Mouse (Mus musculus): ENCODE results near the gene Iqca.

Gene Iqca

GRCm38 (mm10) chr1:90153099-90153744, at the start of gene Iqca:
Gene Iqca, minus strand, starts transcription at chr1:90153401.
- TF ChIP-seq POU5F1 (IDR thresholded peaks at IDR 0.05; ENCODE audit: borderline replicate concordance, low read length) (no peak), CTCF (conservative IDR thresholded peaks at IDR 0.05; ENCODE audit: low read length) (no peak; the same call in 1 of the 2 replicates), NANOG (IDR thresholded peaks at IDR 0.05; ENCODE audit: borderline replicate concordance, low read length) (no peak)
- H3K4me3 ChIP-seq (replicated peaks; ENCODE audit: low read length), result peak within 1 kb of the TSS; percentile 48

GRCm38 (mm10) chr1:90202207-90202978, 49.2 kb upstream of the Iqca start:
- no peaks in the 10 kb centered on the region; the same call in 1 of the 2 replicates for H3K27me3 ChIP-seq (ENCODE audit: insufficient read depth, low read length)
- no peaks in the 10 kb centered on the region for H3K9me3 ChIP-seq (ENCODE audit: low read length)
- H3K4me1 ChIP-seq (replicated peaks; ENCODE audit: low read depth, low read length), result peaks cover 49% of the 10 kb centered on the region
- no peaks in the 10 kb centered on the region for H3K36me3 ChIP-seq (ENCODE audit: insufficient read depth, low read length)
- peak overlapping the region; percentile 75 for H3K4me3 ChIP-seq (replicated peaks; ENCODE audit: low read length)
- TF ChIP-seq POU5F1 (IDR thresholded peaks at IDR 0.05; ENCODE audit: borderline replicate concordance, low read length), result no peak
- TF ChIP-seq NANOG (IDR thresholded peaks at IDR 0.05; ENCODE audit: borderline replicate concordance, low read length), result no peak
- TF ChIP-seq CTCF (conservative IDR thresholded peaks at IDR 0.05; ENCODE audit: low read length), result no peak

More at GRCm38 (mm10) chr1:90153099-90153744, at the start of gene Iqca:
- Histone ChIP-seq H3K36me3 (ENCODE audit: insufficient read depth, low read length) (no peaks in the 10 kb centered on the region), H3K4me1 (replicated peaks; ENCODE audit: low read depth, low read length) (peaks cover 19% of the 10 kb centered on the region), H3K27me3 (ENCODE audit: insufficient read depth, low read length) (peaks cover 53% of the 10 kb centered on the region), H3K9me3 (ENCODE audit: low read length) (peaks cover 4% of the 10 kb centered on the region; the same call in 1 of the 2 replicates)

- Histone ChIP-seq H3K27me3 (ENCODE audit: insufficient read depth, low read length) (no peaks in the 10 kb centered on the region; the same call in 1 of the 2 replicates), H3K4me3 (replicated peaks; ENCODE audit: low read length) (peak overlapping the region; percentile 75; the same call in 1 of the 2 replicates), H3K4me1 (replicated peaks; ENCODE audit: low read depth, low read length) (peaks cover 45% of the 10 kb centered on the region), H3K36me3 (ENCODE audit: insufficient read depth, low read length) (no peaks in the 10 kb centered on the region), H3K9me3 (ENCODE audit: low read length) (no peaks in the 10 kb centered on the region)
- no peak for TF ChIP-seq CTCF (conservative IDR thresholded peaks at IDR 0.05; ENCODE audit: low read length)
- TF ChIP-seq NANOG (IDR thresholded peaks at IDR 0.05; ENCODE audit: borderline replicate concordance, low read length), result no peak
- TF ChIP-seq POU5F1 (IDR thresholded peaks at IDR 0.05; ENCODE audit: borderline replicate concordance, low read length), result no peak
These were observed 48.5 kb upstream of the Iqca start for GRCm38 (mm10) chr1:90201655-90202054.

- no peaks in the 10 kb centered on the region for H3K36me3 ChIP-seq (ENCODE audit: insufficient read depth, low read length)
- no peaks in the 10 kb centered on the region for H3K9me3 ChIP-seq (ENCODE audit: low read length)
- TF ChIP-seq CTCF (conservative IDR thresholded peaks at IDR 0.05; ENCODE audit: low read length) (no peak), NANOG (IDR thresholded peaks at IDR 0.05; ENCODE audit: borderline replicate concordance, low read length) (no peak), POU5F1 (IDR thresholded peaks at IDR 0.05; ENCODE audit: borderline replicate concordance, low read length) (no peak)
- H3K27me3 ChIP-seq (ENCODE audit: insufficient read depth, low read length), result no peaks in the 10 kb centered on the region
- H3K4me1 ChIP-seq (replicated peaks; ENCODE audit: low read depth, low read length), result peaks cover 45% of the 10 kb centered on the region
- H3K4me3 ChIP-seq (replicated peaks; ENCODE audit: low read length), result no peak overlapping the region
These were observed 48.0 kb upstream of the Iqca start for GRCm38 (mm10) chr1:90201246-90201645.

- Histone ChIP-seq H3K9me3 (ENCODE audit: low read length) (no peaks in the 10 kb centered on the region), H3K36me3 (ENCODE audit: insufficient read depth, low read length) (no peaks in the 10 kb centered on the region), H3K27me3 (ENCODE audit: insufficient read depth, low read length) (peaks cover 19% of the 10 kb centered on the region), H3K4me3 (replicated peaks; ENCODE audit: low read length) (no peak overlapping the region), H3K4me1 (replicated peaks; ENCODE audit: low read depth, low read length) (peaks cover 26% of the 10 kb centered on the region)
- no peak for TF ChIP-seq NANOG (IDR thresholded peaks at IDR 0.05; ENCODE audit: borderline replicate concordance, low read length)
- TF ChIP-seq CTCF (conservative IDR thresholded peaks at IDR 0.05; ENCODE audit: low read length), result no peak
- TF ChIP-seq POU5F1 (IDR thresholded peaks at IDR 0.05; ENCODE audit: borderline replicate concordance, low read length), result no peak
These were observed 35.8 kb upstream of the Iqca start for GRCm38 (mm10) chr1:90189046-90189445.

GRCm38 (mm10) chr1:90186874-90187273, 33.7 kb upstream of the Iqca start:
- Histone ChIP-seq H3K36me3 (ENCODE audit: insufficient read depth, low read length) (no peaks in the 10 kb centered on the region), H3K4me1 (replicated peaks; ENCODE audit: low read depth, low read length) (peaks cover 26% of the 10 kb centered on the region), H3K27me3 (ENCODE audit: insufficient read depth, low read length) (peaks cover 23% of the 10 kb centered on the region), H3K4me3 (replicated peaks; ENCODE audit: low read length) (no peak overlapping the region), H3K9me3 (ENCODE audit: low read length) (no peaks in the 10 kb centered on the region)
- TF ChIP-seq POU5F1 (IDR thresholded peaks at IDR 0.05; ENCODE audit: borderline replicate concordance, low read length) (no peak), NANOG (IDR thresholded peaks at IDR 0.05; ENCODE audit: borderline replicate concordance, low read length) (no peak)

- H3K9me3 ChIP-seq (ENCODE audit: low read length), result no peaks in the 10 kb centered on the region
- H3K36me3 ChIP-seq (ENCODE audit: insufficient read depth, low read length), result no peaks in the 10 kb centered on the region
- TF ChIP-seq NANOG (IDR thresholded peaks at IDR 0.05; ENCODE audit: borderline replicate concordance, low read length) (no peak), CTCF (conservative IDR thresholded peaks at IDR 0.05; ENCODE audit: low read length) (no peak), POU5F1 (IDR thresholded peaks at IDR 0.05; ENCODE audit: borderline replicate concordance, low read length) (no peak)
- H3K4me1 ChIP-seq (replicated peaks; ENCODE audit: low read depth, low read length), result peaks cover 25% of the 10 kb centered on the region
- no peak overlapping the region for H3K4me3 ChIP-seq (replicated peaks; ENCODE audit: low read length)
- H3K27me3 ChIP-seq (ENCODE audit: insufficient read depth, low read length), result peaks cover 17% of the 10 kb centered on the region
These were observed 33.0 kb upstream of the Iqca start for GRCm38 (mm10) chr1:90186173-90186572.

- no peak overlapping the region for H3K4me3 ChIP-seq (replicated peaks; ENCODE audit: low read length)
These were observed 30.4 kb upstream of the Iqca start for GRCm38 (mm10) chr1:90183602-90184001.

More at GRCm38 (mm10) chr1:90183602-90184001, 30.4 kb upstream of the Iqca start:
- Histone ChIP-seq H3K4me1 (replicated peaks; ENCODE audit: low read depth, low read length) (no peaks in the 10 kb centered on the region), H3K9me3 (ENCODE audit: low read length) (no peaks in the 10 kb centered on the region), H3K27me3 (ENCODE audit: insufficient read depth, low read length) (peaks cover 17% of the 10 kb centered on the region), H3K36me3 (ENCODE audit: insufficient read depth, low read length) (no peaks in the 10 kb centered on the region)
- TF ChIP-seq POU5F1 (IDR thresholded peaks at IDR 0.05; ENCODE audit: borderline replicate concordance, low read length) (no peak), NANOG (IDR thresholded peaks at IDR 0.05; ENCODE audit: borderline replicate concordance, low read length) (no peak), CTCF (conservative IDR thresholded peaks at IDR 0.05; ENCODE audit: low read length) (no peak)
